Mouse (Mus musculus) forebrain, embryonic 10.5 days (tissue): ENCODE data around the gene Nln. TPM values are rescaled to one million over a fixed set of nuclear protein-coding genes. Genes with fewer than 3 reads are reported as not detected.

Experiments
- DNase-seq: peaks from one replicate; pipeline ENCODE4 v3.0.0-alpha.2; 2017; ENCODE audit warnings: low spot score; ENCODE audit errors: extremely low spot score
- H3K27ac ChIP-seq: fragments of 300-500 bp; sonication (generic); 2 replicates; pipeline ENCODE4 v1.5.1; 2016; ENCODE audit warnings: mild to moderate bottlenecking
- H3K27me3 ChIP-seq: fragments of 300-500 bp; sonication (generic); 2 replicates; pipeline ENCODE4 v1.6.1; 2016; ENCODE audit warnings: mild to moderate bottlenecking; ENCODE audit not compliant: poor library complexity, severe bottlenecking
- H3K36me3 ChIP-seq: fragments of 300-500 bp; sonication (generic); replicated peaks from 2 replicates; pipeline ENCODE4 v1.6.1; 2016; ENCODE audit warnings: mild to moderate bottlenecking, moderate library complexity
- H3K4me1 ChIP-seq: fragments of 300-500 bp; sonication (generic); 2 replicates; pipeline ENCODE4 v1.6.1; 2016
- H3K4me3 ChIP-seq: fragments of 300-500 bp; sonication (generic); 2 replicates; pipeline ENCODE4 v1.5.1; 2016; ENCODE audit warnings: mild to moderate bottlenecking, moderate library complexity
- H3K9me3 ChIP-seq: fragments of 300-500 bp; sonication (generic); 2 replicates; pipeline ENCODE4 v1.6.1; 2016; ENCODE audit warnings: mild to moderate bottlenecking, moderate library complexity
- WGBS: fragments of 180-500 bp; shearing (Covaris S2); methylation state at CpG from one replicate; pipeline ENCODE4 v1.1.7; 2016; 5-methylcytosine and 5-hydroxymethylcytosine counted together
- polyA plus RNA-seq: library from polyadenylated mRNA; unstranded; fragments of >200 nt; fragmentation: Nextera tagmentation; extraction: Ambion mirVana; gene quantifications from 2 replicates; pipeline ENCODE4 v1.2.1, GENCODE M21; 2016

The Nln gene
- polyA plus RNA-seq, 1 experiment from 2014 or later, result 17.1 TPM

GRCm38 (mm10) chr13:104113782-104114181 is 4.4 kb upstream of the Nln start:
- Histone ChIP-seq H3K36me3 (peaks cover 8% of the 10 kb centered on the region), H3K4me3 (no peak overlapping the region), H3K4me1 (peaks cover 28% of the 10 kb centered on the region), H3K9me3 (no peaks in the 10 kb centered on the region), H3K27me3 (no peaks in the 10 kb centered on the region), H3K27ac (no peak overlapping the region)
- 94% methylated on average over 4 of the region's 4 CpGs for WGBS
- no peak for DNase-seq

- no peak overlapping the region for H3K27ac ChIP-seq
- peaks cover 34% of the 10 kb centered on the region for H3K4me1 ChIP-seq
- H3K36me3 ChIP-seq, result peaks cover 4% of the 10 kb centered on the region
- H3K27me3 ChIP-seq, result no peaks in the 10 kb centered on the region
- H3K9me3 ChIP-seq, result no peaks in the 10 kb centered on the region
- DNase-seq, result no peak
- no peak overlapping the region for H3K4me3 ChIP-seq
- 45% methylated on average over 12 of the region's 12 CpGs for WGBS
Observed at GRCm38 (mm10) chr13:104112266-104112900, 3.0 kb upstream of the Nln start.

GRCm38 (mm10) chr13:104110526-104110925 is 1.1 kb upstream of the Nln start:
- no peaks in the 10 kb centered on the region for H3K27me3 ChIP-seq
- H3K4me1 ChIP-seq, result peaks cover 34% of the 10 kb centered on the region
- H3K9me3 ChIP-seq, result no peaks in the 10 kb centered on the region
- 51% methylated on average over 7 of the region's 7 CpGs for WGBS
- peak overlapping the region; percentile 86 for H3K4me3 ChIP-seq
- no peak for DNase-seq
- H3K36me3 ChIP-seq, result peaks cover 4% of the 10 kb centered on the region
- H3K27ac ChIP-seq, result no peak overlapping the region

- DNase-seq, result no peak
- H3K36me3 ChIP-seq, result peaks cover 4% of the 10 kb centered on the region
- H3K27ac ChIP-seq, result peak overlapping the region; percentile 87
- H3K4me3 ChIP-seq, result peak overlapping the region; percentile 86
- no peaks in the 10 kb centered on the region for H3K9me3 ChIP-seq
- no peaks in the 10 kb centered on the region for H3K27me3 ChIP-seq
- WGBS, result under 1% methylated on average over 38 of the region's 38 CpGs
- H3K4me1 ChIP-seq, result peaks cover 34% of the 10 kb centered on the region
Observed at GRCm38 (mm10) chr13:104109816-104110521, 555 bp upstream of the Nln start.

- 2% methylated on average over 24 of the region's 24 CpGs for WGBS
- peak overlapping the region; percentile 87 for H3K27ac ChIP-seq
Observed at GRCm38 (mm10) chr13:104108651-104109287, 645 bp downstream of the Nln start.

GRCm38 (mm10) chr13:104101606-104102235 is 7.7 kb downstream of the Nln start:
- H3K27me3 ChIP-seq, result no peaks in the 10 kb centered on the region
- no peak overlapping the region for H3K4me3 ChIP-seq
- H3K27ac ChIP-seq, result no peak overlapping the region
- H3K4me1 ChIP-seq, result no peaks in the 10 kb centered on the region
- DNase-seq, result no peak
- peaks cover 12% of the 10 kb centered on the region for H3K9me3 ChIP-seq
- peaks cover 12% of the 10 kb centered on the region for H3K36me3 ChIP-seq
- 93% methylated on average over 5 of the region's 5 CpGs for WGBS

More at GRCm38 (mm10) chr13:104108651-104109287, 645 bp downstream of the Nln start:
- H3K4me1 ChIP-seq, result peaks cover 34% of the 10 kb centered on the region
- peaks cover 10% of the 10 kb centered on the region for H3K9me3 ChIP-seq
- peaks cover 12% of the 10 kb centered on the region for H3K36me3 ChIP-seq
- H3K27me3 ChIP-seq, result no peaks in the 10 kb centered on the region
- peak overlapping the region; percentile 86 for H3K4me3 ChIP-seq
- peak; percentile 19 for DNase-seq

- H3K27me3 ChIP-seq, result no peaks in the 10 kb centered on the region
- no peak for DNase-seq
- H3K9me3 ChIP-seq, result peaks cover 12% of the 10 kb centered on the region
- WGBS, result 91% methylated on average over 4 of the region's 4 CpGs
- no peak overlapping the region for H3K27ac ChIP-seq
- H3K4me1 ChIP-seq, result no peaks in the 10 kb centered on the region
- no peak overlapping the region for H3K4me3 ChIP-seq
- H3K36me3 ChIP-seq, result peaks cover 12% of the 10 kb centered on the region
Observed at GRCm38 (mm10) chr13:104100416-104100815, 9.0 kb downstream of the Nln start.

- H3K36me3 ChIP-seq, result 0 out of 2 replicates have a peak, but pooled peaks cover 3% of the 10 kb centered on the region
- WGBS, result 93% methylated on average over 7 of the region's 7 CpGs
- H3K9me3 ChIP-seq, result no peaks in the 10 kb centered on the region
- H3K4me1 ChIP-seq, result no peaks in the 10 kb centered on the region
- no peak for DNase-seq
- H3K4me3 ChIP-seq, result no peak overlapping the region
- H3K27me3 ChIP-seq, result no peaks in the 10 kb centered on the region
- no peak overlapping the region for H3K27ac ChIP-seq
Observed at GRCm38 (mm10) chr13:104097190-104097589, 12.2 kb downstream of the Nln start.

GRCm38 (mm10) chr13:104095955-104096354 is 13.5 kb downstream of the Nln start:
- no peaks in the 10 kb centered on the region for H3K4me1 ChIP-seq
- DNase-seq, result no peak
- H3K27ac ChIP-seq, result no peak overlapping the region
- no peaks in the 10 kb centered on the region for H3K9me3 ChIP-seq
- 0 out of 2 replicates have a peak, but pooled peaks cover 3% of the 10 kb centered on the region for H3K36me3 ChIP-seq
- 69% methylated on average over 7 of the region's 7 CpGs for WGBS
- no peaks in the 10 kb centered on the region for H3K27me3 ChIP-seq
- H3K4me3 ChIP-seq, result no peak overlapping the region

GRCm38 (mm10) chr13:104094531-104095385 is 14.7 kb downstream of the Nln start:
- WGBS, result 86% methylated on average over 11 of the region's 11 CpGs
- no peaks in the 10 kb centered on the region for H3K4me1 ChIP-seq
- H3K9me3 ChIP-seq, result no peaks in the 10 kb centered on the region
- H3K4me3 ChIP-seq, result no peak overlapping the region
- DNase-seq, result no peak
- 0 out of 2 replicates have a peak, but pooled peaks cover 3% of the 10 kb centered on the region for H3K36me3 ChIP-seq
- no peaks in the 10 kb centered on the region for H3K27me3 ChIP-seq
- H3K27ac ChIP-seq, result no peak overlapping the region

- Histone ChIP-seq H3K4me3 (no peak overlapping the region), H3K27me3 (no peaks in the 10 kb centered on the region), H3K4me1 (no peaks in the 10 kb centered on the region), H3K36me3 (0 out of 2 replicates have a peak, but pooled peaks cover 3% of the 10 kb centered on the region), H3K27ac (no peak overlapping the region), H3K9me3 (no peaks in the 10 kb centered on the region)
- 21% methylated on average over 1 of the region's 1 CpGs for WGBS
- no peak for DNase-seq
Observed at GRCm38 (mm10) chr13:104091734-104092133, 17.7 kb downstream of the Nln start.

GRCm38 (mm10) chr13:104089387-104089786 is 20.0 kb downstream of the Nln start:
- peak; percentile 41 for DNase-seq
- 21% methylated on average over 1 of the region's 1 CpGs for WGBS
- H3K4me1 ChIP-seq, result no peaks in the 10 kb centered on the region
- H3K27me3 ChIP-seq, result no peaks in the 10 kb centered on the region
- no peak overlapping the region for H3K27ac ChIP-seq
- H3K9me3 ChIP-seq, result no peaks in the 10 kb centered on the region
- H3K36me3 ChIP-seq, result 0 out of 2 replicates have a peak, but pooled peaks cover 3% of the 10 kb centered on the region
- H3K4me3 ChIP-seq, result no peak overlapping the region
